In the genomic region with DNA sequence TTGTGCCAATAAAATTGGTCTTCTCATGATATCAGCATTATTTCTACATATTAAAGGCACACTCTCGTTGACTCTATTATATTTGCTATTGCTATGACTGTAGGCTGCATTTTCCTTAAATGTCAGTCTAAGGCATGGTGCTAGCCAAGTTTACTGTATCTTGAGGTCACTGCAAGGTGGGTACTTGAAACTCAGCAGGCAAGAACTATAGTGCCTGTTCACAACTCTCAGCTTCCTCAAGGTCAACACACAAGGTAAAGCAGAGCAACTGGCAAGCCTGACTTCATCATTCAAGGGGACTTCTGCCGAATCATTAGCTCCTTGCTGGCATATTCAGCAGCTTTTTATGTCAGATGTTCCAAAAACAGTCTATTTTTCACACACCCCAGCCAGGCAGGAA, we compare ENCODE assay signal across 20 mouse cellular contexts.
"Had no signal": no experiment of that assay in that cellular context is flagged by ENCODE, and none has a peak within 500 bp of the region (broad histone marks: within the 10 kb centered on the region; RNA-seq: fewer than 3 reads in every experiment).

No protein-coding gene starts in this region.

- H3K4me3 ChIP-seq: lung, embryonic 15.5 days; midbrain, embryonic 10.5 days; midbrain, embryonic 12.5 days; myocyte; neural tube, embryonic 13.5 days; neural tube, embryonic 15.5 days had no signal

- H3K27ac ChIP-seq: lung, embryonic 15.5 days; midbrain, embryonic 10.5 days; midbrain, embryonic 12.5 days; neural tube, embryonic 13.5 days; neural tube, embryonic 15.5 days had no signal

- H3K27me3 ChIP-seq: lung, embryonic 15.5 days; midbrain, embryonic 12.5 days; neural tube, embryonic 13.5 days; neural tube, embryonic 15.5 days had no signal

- H3K9ac ChIP-seq: lung, embryonic 15.5 days; midbrain, embryonic 12.5 days; neural tube, embryonic 13.5 days; neural tube, embryonic 15.5 days had no signal

- ATAC-seq: lung, postnatal 0 days; midbrain, embryonic 16.5 days had no signal

- H3K4me1 ChIP-seq: lung, embryonic 15.5 days; midbrain, embryonic 10.5 days; midbrain, embryonic 12.5 days; neural tube, embryonic 13.5 days; neural tube, embryonic 15.5 days had no signal

- H3K9me3 ChIP-seq: lung, embryonic 15.5 days; midbrain, embryonic 10.5 days; midbrain, embryonic 12.5 days; neural tube, embryonic 13.5 days; neural tube, embryonic 15.5 days had no signal

- H3K4me2 ChIP-seq: lung, embryonic 15.5 days; midbrain, embryonic 12.5 days; neural tube, embryonic 13.5 days; neural tube, embryonic 15.5 days had no signal

- DNase-seq: lung, adult 2 months; lung, postnatal 14 days; lung, postnatal 4 days; midbrain, embryonic 14.5 days; retina, postnatal 1 day; right cerebral cortex, adult 18-20 months; right cerebral cortex, postnatal 25 days; right cerebral cortex, postnatal 4 days; spleen, adult 18-20 months; thymus, adult 18-20 months; thymus, postnatal 14 days; thymus, postnatal 36 days had no signal

- H3K36me3 ChIP-seq: lung, embryonic 15.5 days; midbrain, embryonic 10.5 days; midbrain, embryonic 12.5 days; neural tube, embryonic 13.5 days; neural tube, embryonic 15.5 days had no signal
